Comparison of ENCODE assay signal across 16 mouse cellular contexts in the genomic region with DNA sequence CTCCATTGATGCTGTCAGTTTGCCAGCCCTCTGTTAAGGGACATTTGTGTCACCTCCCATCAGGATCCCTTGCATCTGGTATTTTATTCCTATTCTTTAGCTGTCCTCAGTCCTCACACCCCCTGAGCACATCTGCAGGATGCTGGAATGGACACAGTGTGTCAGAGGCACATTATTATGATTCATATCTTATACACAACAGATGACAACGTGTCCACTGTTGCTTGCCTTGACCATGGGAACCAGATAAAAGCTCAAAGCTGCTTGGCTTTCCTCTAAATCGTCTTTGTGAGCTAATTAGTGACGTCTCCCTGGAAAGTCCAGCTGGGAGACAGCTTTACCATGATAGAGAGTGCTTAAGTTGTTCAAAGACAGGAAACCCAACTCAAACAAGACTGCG.
DNase-seq lines count a peak whose midpoint lies in the region; ATAC-seq lines count a peak whose summit lies in the region.
"Had no signal": no experiment of that assay in that cellular context is flagged by ENCODE, and none has a peak within 500 bp of the region (broad histone marks: within the 10 kb centered on the region; RNA-seq: fewer than 3 reads in every experiment).

No protein-coding gene starts in this region.

- H3K27me3 ChIP-seq in kidney, embryonic 16.5 days (ENCODE audit: insufficient read depth, low read length): no peaks in the 10 kb centered on the region
- H3K27me3 ChIP-seq: CH12.LX; embryonic facial prominence, embryonic 15.5 days; forebrain, embryonic 12.5 days; hindbrain, embryonic 15.5 days had no signal

- no peak overlapping the region for H3K4me2 ChIP-seq in kidney, embryonic 16.5 days (replicated peaks; ENCODE audit: low read depth, low read length)
- H3K4me2 ChIP-seq: embryonic facial prominence, embryonic 15.5 days; forebrain, embryonic 12.5 days; hindbrain, embryonic 15.5 days had no signal

- H3K9me3 ChIP-seq in kidney, embryonic 16.5 days (ENCODE audit: low read length): no peaks in the 10 kb centered on the region
- H3K9me3 ChIP-seq: embryonic facial prominence, embryonic 15.5 days; forebrain, embryonic 12.5 days; hindbrain, embryonic 15.5 days had no signal

- peak; percentile 12 for DNase-seq in gastrocnemius, postnatal 25 days
- no peak for DNase-seq in gastrocnemius, adult 18-20 months (ENCODE audit: low spot score)
- DNase-seq in kidney, adult 11 months: no peak
- DNase-seq in lung, postnatal 10 days: peak; percentile 37
- no peak for DNase-seq in lung, postnatal 25 days (ENCODE audit: low spot score)
- peak; percentile 23 for DNase-seq in skeletal muscle tissue, adult 2 months (ENCODE audit: low read depth, low spot score)
- DNase-seq: adrenal gland, postnatal 14 days; cerebellum, adult 2 months had no signal

- peak; percentile 69; the same call in 1 of the 2 replicates for ATAC-seq in kidney, embryonic 16.5 days (ENCODE audit: low FRiP score, low TSS enrichment)
- ATAC-seq in erythroblast, adult 5-6 weeks (replicated peaks; ENCODE audit: low FRiP score, poor library complexity, severe bottlenecking): no peak

- H3K36me3 ChIP-seq in kidney, embryonic 16.5 days (ENCODE audit: insufficient read depth, low read length): no peaks in the 10 kb centered on the region
- H3K36me3 ChIP-seq: embryonic facial prominence, embryonic 15.5 days; forebrain, embryonic 12.5 days; hindbrain, embryonic 15.5 days had no signal

- 42% methylated on average over 4 of the region's 4 CpGs for WGBS in kidney, embryonic 16.5 days

- no peak overlapping the region for H3K27ac ChIP-seq in kidney, embryonic 16.5 days (ENCODE audit: low read length)
- H3K27ac ChIP-seq: embryonic facial prominence, embryonic 15.5 days; forebrain, embryonic 12.5 days; hindbrain, embryonic 15.5 days; layer of hippocampus, adult 2 months; liver, embryonic 14.5 days had no signal

- no peaks in the 10 kb centered on the region for H3K4me1 ChIP-seq in kidney, embryonic 16.5 days (ENCODE audit: insufficient read depth, low read length)
- H3K4me1 ChIP-seq: forebrain, embryonic 12.5 days; hindbrain, embryonic 15.5 days had no signal

- H3K9ac ChIP-seq in kidney, embryonic 16.5 days (replicated peaks; ENCODE audit: low read length): no peak overlapping the region
- H3K9ac ChIP-seq: embryonic facial prominence, embryonic 15.5 days; forebrain, embryonic 12.5 days; hindbrain, embryonic 15.5 days; liver, embryonic 14.5 days had no signal

- H3K4me3 ChIP-seq in kidney, embryonic 16.5 days (ENCODE audit: low read length): no peak overlapping the region
- H3K4me3 ChIP-seq: embryonic facial prominence, embryonic 15.5 days; forebrain, embryonic 12.5 days; hindbrain, embryonic 15.5 days; layer of hippocampus, adult 2 months had no signal

Comparison
In these comparisons a context has a peak if more than half of its experiments do, and no peak if none do; other contexts are left out.
1. DNase-seq: peak in gastrocnemius, postnatal 25 days (single experiment), lung, postnatal 10 days (single experiment) and skeletal muscle tissue, adult 2 months (single experiment); none in gastrocnemius, adult 18-20 months (single experiment), kidney, adult 11 months (single experiment) and lung, postnatal 25 days (single experiment).